Mouse (Mus musculus): ENCODE data around the gene Gm9508. TPM values are rescaled to one million over a fixed set of nuclear protein-coding genes. Genes with fewer than 3 reads are reported as not detected.
A peak's percentile ranks its signal among the peaks of the same experiment; 100 is the strongest.
"Not testable (repeated sequence)": the region's sequence is repeated elsewhere in the genome, so short reads cannot be mapped to it uniquely, and the experiment has no call there.

Gm9508 gene
- not detected in 2 replicates for polyA plus RNA-seq (2015; fragmentation: Nextera tagmentation; extraction: Ambion mirVana)

DNA sequence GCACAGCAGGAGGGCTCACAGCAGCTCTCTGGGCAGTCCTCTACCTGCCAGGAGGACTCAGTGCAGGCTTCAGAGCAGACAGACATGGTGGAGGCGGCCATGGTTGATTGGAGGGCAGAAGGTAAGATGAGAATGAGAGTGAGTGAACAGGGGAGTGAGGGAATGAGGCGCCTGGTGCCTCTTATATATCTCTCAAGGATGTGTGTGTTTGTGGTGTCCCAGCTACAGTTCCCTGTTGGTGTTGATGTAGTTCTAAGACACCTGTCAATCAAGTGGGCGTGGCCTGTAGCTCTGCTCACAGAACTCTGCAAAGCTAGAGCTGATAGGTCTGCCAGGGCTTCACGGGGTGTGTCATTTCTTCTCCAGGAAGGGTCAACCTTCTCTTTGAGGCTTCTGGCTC lies at the start of gene Gm9508:
TSS of gene Gm9508 (minus strand) at position 101 of the 400 bp plus-strand sequence.
- 32% methylated on average over 4 of the region's 4 CpGs for WGBS (ENCODE audit: insufficient replicate concordance)

GRCm38 (mm10) chr10:77741924-77742688 lies 45.1 kb upstream of the Gm9508 start, which contains the start of gene Gm18596:
Gene Gm18596, minus strand, starts transcription at chr10:77742638.
- not testable (repeated sequence) for H3K9ac ChIP-seq (replicated peaks); ATAC-seq; H3K27ac ChIP-seq (ENCODE audit: low read depth); H3K27me3 ChIP-seq (ENCODE audit: insufficient read depth, low read length); H3K4me1 ChIP-seq (ENCODE audit: insufficient read depth); DNase-seq; H3K4me2 ChIP-seq (ENCODE audit: low read depth, low read length); H3K4me3 ChIP-seq (ENCODE audit: low read depth, low read length); H3K9me3 ChIP-seq (ENCODE audit: low read length); H3K36me3 ChIP-seq (replicated peaks; ENCODE audit: insufficient read depth, low read length)
- WGBS (ENCODE audit: insufficient replicate concordance): 56% methylated on average over 4 of the region's 5 CpGs

More for the DNA sequence above, at the start of gene Gm9508:
- Histone ChIP-seq H3K4me1 (ENCODE audit: insufficient read depth) (no peaks in the 10 kb centered on the region), H3K4me2 (ENCODE audit: low read depth, low read length) (no peak within 1 kb of the TSS), H3K27ac (ENCODE audit: low read depth) (no peak within 1 kb of the TSS), H3K9me3 (ENCODE audit: low read length) (peaks cover 6% of the 10 kb centered on the region; the same call in 1 of the 2 replicates), H3K9ac (replicated peaks) (no peak within 1 kb of the TSS), H3K4me3 (ENCODE audit: low read depth, low read length) (no peak within 1 kb of the TSS), H3K36me3 (replicated peaks; ENCODE audit: insufficient read depth, low read length) (no peaks in the 10 kb centered on the region), H3K27me3 (ENCODE audit: insufficient read depth, low read length) (0 out of 2 replicates have a peak, but pooled peaks cover 5% of the 10 kb centered on the region)
- ATAC-seq (no peak), DNase-seq (no peak)
- TF ChIP-seq CTCF (IDR thresholded peaks at IDR 0.05; ENCODE audit: low read depth) (no peak), EP300 (IDR thresholded peaks at IDR 0.05; ENCODE audit: low read depth) (no peak)

GRCm38 (mm10) chr10:77738929-77739328 lies 41.9 kb upstream of the Gm9508 start:
- no peak for ATAC-seq
- Histone ChIP-seq H3K9me3 (ENCODE audit: low read length) (peaks cover 4% of the 10 kb centered on the region; the same call in 1 of the 2 replicates), H3K4me3 (ENCODE audit: low read depth, low read length) (no peak overlapping the region), H3K4me1 (ENCODE audit: insufficient read depth) (no peaks in the 10 kb centered on the region), H3K4me2 (ENCODE audit: low read depth, low read length) (no peak overlapping the region), H3K36me3 (replicated peaks; ENCODE audit: insufficient read depth, low read length) (no peaks in the 10 kb centered on the region), H3K27ac (ENCODE audit: low read depth) (no peak overlapping the region), H3K9ac (replicated peaks) (no peak overlapping the region), H3K27me3 (ENCODE audit: insufficient read depth, low read length) (no peaks in the 10 kb centered on the region)
- 56% methylated on average over 4 of the region's 4 CpGs for WGBS (ENCODE audit: insufficient replicate concordance)
- DNase-seq: no peak
- TF ChIP-seq EP300 (IDR thresholded peaks at IDR 0.05; ENCODE audit: low read depth) (no peak), CTCF (IDR thresholded peaks at IDR 0.05; ENCODE audit: low read depth) (no peak)

DNA sequence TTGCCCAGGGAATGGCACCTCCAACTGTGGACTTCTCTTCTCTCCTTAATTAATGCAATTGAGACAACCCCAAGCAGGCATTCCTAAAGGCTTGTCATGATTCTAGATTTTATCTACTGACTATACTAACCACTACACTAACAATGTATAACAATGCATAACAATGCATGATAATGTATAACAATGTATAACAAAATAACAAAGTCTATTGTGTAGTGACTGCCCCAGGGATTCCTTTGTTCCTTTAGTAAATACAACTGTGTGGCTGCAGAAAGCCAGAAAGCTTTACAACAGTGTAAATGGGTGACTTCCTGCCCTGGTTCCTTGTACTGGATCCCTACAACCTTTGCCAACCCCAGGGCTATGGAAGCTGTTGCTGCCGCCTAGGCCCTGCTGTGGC lies 38.9 kb upstream of the Gm9508 start:
- Histone ChIP-seq H3K4me1 (ENCODE audit: insufficient read depth) (no peaks in the 10 kb centered on the region), H3K27me3 (ENCODE audit: insufficient read depth, low read length) (no peaks in the 10 kb centered on the region), H3K36me3 (replicated peaks; ENCODE audit: insufficient read depth, low read length) (no peaks in the 10 kb centered on the region), H3K4me2 (ENCODE audit: low read depth, low read length) (no peak overlapping the region), H3K9ac (replicated peaks) (no peak overlapping the region), H3K9me3 (ENCODE audit: low read length) (peaks cover 4% of the 10 kb centered on the region; the same call in 1 of the 2 replicates), H3K4me3 (ENCODE audit: low read depth, low read length) (no peak overlapping the region), H3K27ac (ENCODE audit: low read depth) (no peak overlapping the region)
- ATAC-seq (no peak), DNase-seq (no peak)
- 81% methylated on average over 1 of the region's 1 CpGs for WGBS (ENCODE audit: insufficient replicate concordance)
- TF ChIP-seq CTCF (IDR thresholded peaks at IDR 0.05; ENCODE audit: low read depth) (no peak), EP300 (IDR thresholded peaks at IDR 0.05; ENCODE audit: low read depth) (no peak)

DNA sequence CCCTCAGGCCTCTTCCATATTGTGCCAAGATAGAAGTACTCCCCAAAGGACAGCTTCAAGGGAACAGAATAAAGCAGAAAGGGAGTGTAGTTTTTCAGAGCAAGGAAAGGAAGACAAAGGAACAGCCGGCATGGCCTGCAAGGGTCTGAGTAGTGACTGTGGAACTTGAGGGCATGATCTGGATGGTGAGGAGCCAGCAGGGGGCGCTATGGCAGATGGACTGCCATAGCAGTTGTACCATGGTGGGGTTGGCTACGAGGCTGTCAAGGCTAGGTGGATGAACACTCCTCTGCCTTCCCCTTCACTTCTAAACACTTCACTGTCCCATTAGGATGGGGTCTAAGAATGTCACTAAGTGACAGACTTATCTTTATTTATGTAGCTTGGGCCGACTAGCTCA lies 32.2 kb upstream of the Gm9508 start:
- Histone ChIP-seq H3K4me2 (ENCODE audit: low read depth, low read length) (no peak overlapping the region), H3K9me3 (ENCODE audit: low read length) (no peaks in the 10 kb centered on the region), H3K27me3 (ENCODE audit: insufficient read depth, low read length) (no peaks in the 10 kb centered on the region), H3K36me3 (replicated peaks; ENCODE audit: insufficient read depth, low read length) (no peaks in the 10 kb centered on the region), H3K9ac (replicated peaks) (no peak overlapping the region), H3K4me1 (ENCODE audit: insufficient read depth) (no peaks in the 10 kb centered on the region), H3K4me3 (ENCODE audit: low read depth, low read length) (no peak overlapping the region), H3K27ac (ENCODE audit: low read depth) (no peak overlapping the region)
- no peak for ATAC-seq
- peak; percentile 58 for TF ChIP-seq CTCF (IDR thresholded peaks at IDR 0.05; ENCODE audit: low read depth)
- TF ChIP-seq EP300 (IDR thresholded peaks at IDR 0.05; ENCODE audit: low read depth): no peak
- WGBS (ENCODE audit: insufficient replicate concordance): 48% methylated on average over 4 of the region's 4 CpGs
- peak; percentile 26 for DNase-seq

DNA sequence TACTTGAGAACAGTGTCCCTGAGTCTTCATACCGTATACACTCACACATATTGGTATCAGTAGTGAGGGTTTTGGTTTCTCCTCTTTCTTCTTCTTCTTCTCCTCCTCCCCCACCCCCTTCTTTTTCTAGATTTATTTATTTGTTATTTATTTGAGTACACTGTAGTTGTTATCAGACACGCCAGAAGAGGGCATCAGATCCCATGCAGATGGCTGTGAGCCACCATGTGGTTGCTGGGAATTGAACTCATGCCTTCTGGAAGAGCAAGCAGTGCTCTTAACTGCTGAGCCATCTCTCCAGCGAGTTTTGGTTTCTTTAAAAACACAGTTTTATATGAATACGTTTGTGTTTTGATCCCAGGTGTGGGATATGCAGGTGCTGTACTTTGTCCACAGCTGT lies 31.2 kb upstream of the Gm9508 start:
- no peaks in the 10 kb centered on the region for H3K27me3 ChIP-seq (ENCODE audit: insufficient read depth, low read length)
- no peaks in the 10 kb centered on the region for H3K9me3 ChIP-seq (ENCODE audit: low read length)
- H3K36me3 ChIP-seq (replicated peaks; ENCODE audit: insufficient read depth, low read length): no peaks in the 10 kb centered on the region
- no peak for ATAC-seq
- 54% methylated on average over 4 of the region's 4 CpGs for WGBS (ENCODE audit: insufficient replicate concordance)
- TF ChIP-seq CTCF (IDR thresholded peaks at IDR 0.05; ENCODE audit: low read depth) (peak; percentile 30), EP300 (IDR thresholded peaks at IDR 0.05; ENCODE audit: low read depth) (no peak)
- H3K4me3 ChIP-seq (ENCODE audit: low read depth, low read length): no peak overlapping the region
- no peak overlapping the region for H3K9ac ChIP-seq (replicated peaks)
- no peak for DNase-seq
- H3K27ac ChIP-seq (ENCODE audit: low read depth): no peak overlapping the region
- no peak overlapping the region for H3K4me2 ChIP-seq (ENCODE audit: low read depth, low read length)
- H3K4me1 ChIP-seq (ENCODE audit: insufficient read depth): no peaks in the 10 kb centered on the region

Data from liver, postnatal 0 days (tissue).